Mouse (Mus musculus): ENCODE results near the gene Rhox3e. TPM values are rescaled to one million over a fixed set of nuclear protein-coding genes. Genes with fewer than 3 reads are reported as not detected.
"Not testable (repeated sequence)": the region's sequence is repeated elsewhere in the genome, so short reads cannot be mapped to it uniquely, and the experiment has no call there.

Gene Rhox3e
- total RNA-seq (2014; fragmentation: Nextera tagmentation) (not detected in 2 replicates), total RNA-seq (2017) (not detected in 2 replicates)

DNA sequence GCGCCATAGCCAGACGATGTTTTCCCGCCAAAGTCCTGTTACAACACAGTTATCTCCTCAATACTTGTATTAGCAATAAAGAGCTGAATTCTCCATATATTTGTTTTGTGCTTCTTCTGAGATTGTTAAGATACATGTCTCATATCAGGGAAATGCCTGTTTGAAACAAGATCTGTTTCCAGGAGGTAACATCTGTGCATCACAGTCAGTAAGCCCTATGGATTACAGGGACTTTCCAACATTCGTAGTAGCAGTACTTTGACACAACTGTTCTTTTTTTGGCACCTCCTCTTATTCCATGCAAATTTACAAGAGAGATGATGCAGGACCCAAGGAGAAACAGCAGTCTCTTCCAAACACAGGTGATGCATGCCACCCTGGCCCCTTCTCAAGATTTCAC lies at the start of gene Rhox3e:
TSS of gene Rhox3e (plus strand) at position 301 of the 400 bp plus-strand sequence.
- not testable (repeated sequence) for ATAC-seq (replicated peaks; ENCODE audit: poor library complexity, severe bottlenecking)

DNA sequence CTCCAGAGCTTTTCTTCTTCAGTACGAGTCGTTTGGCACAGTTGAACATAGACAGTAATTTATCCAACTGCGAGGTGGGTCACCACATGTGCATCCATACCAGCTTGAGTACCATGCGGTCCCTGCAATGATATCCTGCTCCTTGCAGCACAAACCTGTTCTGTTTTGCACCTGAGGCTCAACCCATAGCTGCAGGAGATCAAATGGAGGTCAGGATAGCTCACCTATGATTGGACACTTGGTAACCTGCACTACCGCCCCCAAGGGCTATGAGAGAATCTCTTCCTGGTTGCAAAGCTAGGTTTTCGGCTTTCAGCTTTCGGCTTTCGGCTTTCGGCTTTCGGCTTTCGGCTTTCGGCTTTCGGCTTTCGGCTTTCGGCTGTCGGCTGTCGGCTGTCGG lies 27.8 kb upstream of the Rhox3e start, which contains the start of gene Rhox4d:
TSS of gene Rhox4d (plus strand) at position 301 of the 400 bp plus-strand sequence.
- ATAC-seq (replicated peaks; ENCODE audit: poor library complexity, severe bottlenecking): not testable (repeated sequence)

DNA sequence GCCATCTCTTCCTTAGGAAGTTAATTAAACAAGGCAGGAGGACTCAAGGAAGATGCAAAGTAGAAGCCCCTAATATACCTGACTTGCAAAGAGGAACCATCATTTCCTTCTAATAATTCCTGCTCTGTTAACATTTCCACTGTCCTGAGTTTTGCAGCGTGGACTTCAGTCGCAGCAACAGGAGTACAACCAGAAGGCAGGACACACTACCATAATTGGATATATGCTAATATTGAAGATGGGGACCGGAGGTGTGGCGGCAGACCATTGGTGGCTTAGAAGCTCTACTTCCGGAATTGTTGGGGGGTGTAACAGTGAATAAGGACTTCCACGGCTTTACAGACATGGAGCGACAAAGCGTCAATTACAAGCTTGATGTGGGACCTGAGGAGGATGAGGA lies 11.7 kb upstream of the Rhox3e start, which contains the start of gene Rhox2e:
TSS of gene Rhox2e (plus strand) at position 301 of the 400 bp plus-strand sequence.
- ATAC-seq (replicated peaks; ENCODE audit: poor library complexity, severe bottlenecking): not testable (repeated sequence)

DNA sequence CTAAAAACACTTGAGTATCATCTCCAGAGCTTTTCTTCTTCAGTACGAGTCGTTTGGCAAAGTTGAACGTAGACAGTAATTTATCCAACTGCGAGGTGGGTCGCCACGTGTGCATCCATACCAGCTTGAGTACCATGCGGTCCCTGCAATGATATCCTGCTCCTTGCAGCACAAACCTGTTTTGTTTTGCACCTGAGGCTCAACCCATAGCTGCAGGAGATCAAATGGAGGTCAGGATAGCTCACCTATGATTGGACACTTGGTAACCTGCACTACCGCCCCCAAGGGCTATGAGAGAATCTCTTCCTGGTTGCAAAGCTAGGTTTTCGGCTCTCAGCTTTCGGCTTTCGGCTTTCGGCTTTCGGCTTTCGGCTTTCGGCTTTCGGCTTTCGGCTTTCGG lies 15.3 kb downstream of the Rhox3e start, which contains the start of gene Rhox4e:
TSS of gene Rhox4e (plus strand) at position 301 of the 400 bp plus-strand sequence.
- not testable (repeated sequence) for ATAC-seq (replicated peaks; ENCODE audit: poor library complexity, severe bottlenecking)

DNA sequence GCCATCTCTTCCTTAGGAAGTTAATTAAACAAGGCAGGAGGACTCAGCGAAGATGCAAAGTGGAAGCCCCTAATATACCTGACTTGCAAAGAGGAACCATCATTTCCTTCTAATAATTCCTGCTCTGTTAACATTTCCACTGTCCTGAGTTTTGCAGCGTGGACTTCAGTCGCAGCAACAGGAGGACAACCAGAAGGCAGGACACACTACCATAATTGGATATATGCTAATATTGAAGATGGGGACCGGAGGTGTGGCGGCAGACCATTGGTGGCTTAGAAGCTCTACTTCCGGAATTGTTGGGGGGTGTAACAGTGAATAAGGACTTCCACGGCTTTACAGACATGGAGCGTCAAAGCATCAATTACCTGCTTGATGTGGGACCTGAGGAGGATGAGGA lies 29.3 kb downstream of the Rhox3e start, which contains the start of gene Rhox2f:
TSS of gene Rhox2f (plus strand) at position 301 of the 400 bp plus-strand sequence.
- ATAC-seq (replicated peaks; ENCODE audit: poor library complexity, severe bottlenecking): not testable (repeated sequence)

DNA sequence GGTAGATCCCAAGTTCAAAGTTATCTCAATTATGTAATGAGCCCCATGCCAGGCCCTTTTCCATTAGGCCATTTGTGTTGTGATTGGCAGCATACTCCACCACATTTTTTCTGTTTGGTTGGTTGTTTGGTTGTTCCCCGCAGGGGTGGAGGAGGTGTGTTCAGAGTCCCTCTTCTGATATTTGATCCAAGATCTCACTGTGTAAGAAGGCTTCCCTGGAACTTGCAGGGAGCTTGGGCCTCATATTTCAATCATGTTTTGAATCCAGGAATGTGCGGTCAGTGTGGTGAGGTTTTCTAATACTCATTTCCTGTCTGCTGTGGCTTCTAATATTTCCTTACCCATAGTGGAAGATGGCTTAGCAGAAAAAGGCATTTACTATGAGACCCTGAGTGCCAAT lies 30.8 kb downstream of the Rhox3e start:
- ATAC-seq (replicated peaks; ENCODE audit: poor library complexity, severe bottlenecking): not testable (repeated sequence)

DNA sequence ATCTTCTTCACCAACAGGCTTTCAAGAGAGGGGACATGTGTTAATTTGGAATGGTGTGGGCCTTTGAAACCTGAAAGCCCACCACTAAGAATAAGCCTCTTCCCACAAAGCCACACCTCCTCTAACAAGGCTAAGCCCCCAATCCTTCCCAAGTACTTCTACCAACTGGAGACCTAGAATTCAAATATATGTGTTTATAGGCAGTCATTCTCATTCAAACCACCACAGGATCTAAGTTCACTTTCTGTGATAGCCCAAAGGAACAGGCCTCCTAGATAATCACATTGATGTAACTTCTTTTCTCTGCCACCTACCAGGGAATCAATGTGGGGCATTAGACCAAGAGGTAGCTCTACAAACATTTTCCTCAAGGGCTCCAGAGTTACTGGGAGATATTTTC lies 38.9 kb downstream of the Rhox3e start, which contains the start of gene Rhox3f:
TSS of gene Rhox3f (plus strand) at position 301 of the 400 bp plus-strand sequence.
- not testable (repeated sequence) for ATAC-seq (replicated peaks; ENCODE audit: poor library complexity, severe bottlenecking)

Other genes starting within 250 kb of the Rhox3e start
- not detected in 2 replicates for gene Rhox3a2, start 162.0 kb upstream of the Rhox3e start, total RNA-seq (2014; fragmentation: Nextera tagmentation)
- gene Rhox3a2, start 162.0 kb upstream of the Rhox3e start, total RNA-seq (2017): not detected in 2 replicates
- gene Rhox4a2, start 151.2 kb upstream of the Rhox3e start, total RNA-seq (2014; fragmentation: Nextera tagmentation): not detected in 2 replicates
- gene Rhox4a2, start 151.2 kb upstream of the Rhox3e start, total RNA-seq (2017): not detected in 2 replicates
- gene Rhox2b, start 130.0 kb upstream of the Rhox3e start, total RNA-seq (2014; fragmentation: Nextera tagmentation): not detected in 2 replicates
- gene Rhox2b, start 130.0 kb upstream of the Rhox3e start, total RNA-seq (2017): not detected in 2 replicates
- gene Rhox4b, start 109.5 kb upstream of the Rhox3e start, total RNA-seq (2014; fragmentation: Nextera tagmentation): not detected in 2 replicates
- not detected in 2 replicates for gene Rhox4b, start 109.5 kb upstream of the Rhox3e start, total RNA-seq (2017)
- not detected in 2 replicates for gene Rhox2c, start 88.3 kb upstream of the Rhox3e start, total RNA-seq (2014; fragmentation: Nextera tagmentation)
- not detected in 2 replicates for gene Rhox2c, start 88.3 kb upstream of the Rhox3e start, total RNA-seq (2017)
- gene Rhox3c, start 83.4 kb upstream of the Rhox3e start, total RNA-seq (2014; fragmentation: Nextera tagmentation): not detected in 2 replicates
- gene Rhox3c, start 83.4 kb upstream of the Rhox3e start, total RNA-seq (2017): not detected in 2 replicates
- gene Rhox4c, start 61.7 kb upstream of the Rhox3e start, total RNA-seq (2014; fragmentation: Nextera tagmentation): not detected in 2 replicates
- not detected in 2 replicates for gene Rhox4c, start 61.7 kb upstream of the Rhox3e start, total RNA-seq (2017)
- gene Rhox2d, start 48.6 kb upstream of the Rhox3e start, total RNA-seq (2014; fragmentation: Nextera tagmentation): not detected in 2 replicates
- not detected in 2 replicates for gene Rhox2d, start 48.6 kb upstream of the Rhox3e start, total RNA-seq (2017)
- not detected in 2 replicates for gene Rhox4d, start 27.7 kb upstream of the Rhox3e start, total RNA-seq (2014; fragmentation: Nextera tagmentation)
- gene Rhox4d, start 27.7 kb upstream of the Rhox3e start, total RNA-seq (2017): not detected in 2 replicates
- not detected in 2 replicates for gene Rhox2e, start 11.6 kb upstream of the Rhox3e start, total RNA-seq (2014; fragmentation: Nextera tagmentation)
- not detected in 2 replicates for gene Rhox2e, start 11.6 kb upstream of the Rhox3e start, total RNA-seq (2017)
- not detected in 2 replicates for gene Rhox4e, start 15.4 kb downstream of the Rhox3e start, total RNA-seq (2014; fragmentation: Nextera tagmentation)
- not detected in 2 replicates for gene Rhox4e, start 15.4 kb downstream of the Rhox3e start, total RNA-seq (2017)
- not detected in 2 replicates for gene Rhox2f, start 29.4 kb downstream of the Rhox3e start, total RNA-seq (2014; fragmentation: Nextera tagmentation)
- not detected in 2 replicates for gene Rhox2f, start 29.4 kb downstream of the Rhox3e start, total RNA-seq (2017)
- gene Rhox3f, start 39.0 kb downstream of the Rhox3e start, total RNA-seq (2014; fragmentation: Nextera tagmentation): not detected in 2 replicates
- gene Rhox3f, start 39.0 kb downstream of the Rhox3e start, total RNA-seq (2017): not detected in 2 replicates
- not detected in 2 replicates for gene Rhox4f, start 65.7 kb downstream of the Rhox3e start, total RNA-seq (2014; fragmentation: Nextera tagmentation)
- not detected in 2 replicates for gene Rhox4f, start 65.7 kb downstream of the Rhox3e start, total RNA-seq (2017)
- gene Rhox3g, start 86.6 kb downstream of the Rhox3e start, total RNA-seq (2014; fragmentation: Nextera tagmentation): not detected in 2 replicates
- not detected in 2 replicates for gene Rhox3g, start 86.6 kb downstream of the Rhox3e start, total RNA-seq (2017)
- not detected in 2 replicates for gene Rhox2g, start 101.5 kb downstream of the Rhox3e start, total RNA-seq (2014; fragmentation: Nextera tagmentation)
- gene Rhox2g, start 101.5 kb downstream of the Rhox3e start, total RNA-seq (2017): not detected in 2 replicates
- not detected in 2 replicates for gene Rhox4g, start 109.3 kb downstream of the Rhox3e start, total RNA-seq (2014; fragmentation: Nextera tagmentation)
- not detected in 2 replicates for gene Rhox4g, start 109.3 kb downstream of the Rhox3e start, total RNA-seq (2017)
- gene Rhox3h, start 126.7 kb downstream of the Rhox3e start, total RNA-seq (2014; fragmentation: Nextera tagmentation): not detected in 2 replicates
- gene Rhox3h, start 126.7 kb downstream of the Rhox3e start, total RNA-seq (2017): not detected in 2 replicates
- gene Rhox2h, start 131.3 kb downstream of the Rhox3e start, total RNA-seq (2014; fragmentation: Nextera tagmentation): not detected in 2 replicates
- gene Rhox2h, start 131.3 kb downstream of the Rhox3e start, total RNA-seq (2017): not detected in 2 replicates

All from granulocyte monocyte progenitor cell, adult 5-6 weeks (primary cell).